Mouse (Mus musculus) gonadal fat pad, adult 2 months (tissue): ENCODE data around the gene Samhd1. TPM values are rescaled to one million over a fixed set of nuclear protein-coding genes. Genes with fewer than 3 reads are reported as not detected.

Experiments
- DNase-seq: peaks from one replicate; pipeline ENCODE4 v3.0.0-alpha.2; 2012; ENCODE audit warnings: low read depth
- polyA plus RNA-seq: library from polyadenylated mRNA; depleted of rRNA; stranded (reverse); fragments of >200 nt; gene quantifications from 2 replicates; pipeline ENCODE4 v1.2.3, GENCODE M21; 2012

Gene Samhd1
- polyA plus RNA-seq, 1 experiment: 27.7 TPM

- DNase-seq: no peak
These were observed 35.3 kb downstream of the Samhd1 start for GRCm38 (mm10) chr2:157099532-157100318.

- DNase-seq: no peak
These were observed 39.9 kb downstream of the Samhd1 start for GRCm38 (mm10) chr2:157095005-157095755.

GRCm38 (mm10) chr2:157092024-157092423, 43.0 kb downstream of the Samhd1 start:
- no peak for DNase-seq

GRCm38 (mm10) chr2:157087536-157088317, 47.3 kb downstream of the Samhd1 start:
- no peak for DNase-seq

GRCm38 (mm10) chr2:157086796-157087195, 48.3 kb downstream of the Samhd1 start, which contains the start of gene Tldc2:
TSS of gene Tldc2 (plus strand) at chr2:157087055.
- DNase-seq: no peak

- DNase-seq: no peak
These were observed 50.1 kb downstream of the Samhd1 start for GRCm38 (mm10) chr2:157084831-157085585.

- DNase-seq: no peak
These were observed 53.1 kb downstream of the Samhd1 start for GRCm38 (mm10) chr2:157081960-157082359.

- DNase-seq: no peak
These were observed 53.7 kb downstream of the Samhd1 start for GRCm38 (mm10) chr2:157081331-157081730.

GRCm38 (mm10) chr2:157079701-157080180, 55.3 kb downstream of the Samhd1 start:
- no peak for DNase-seq

- DNase-seq: no peak
These were observed 56.0 kb downstream of the Samhd1 start, which contains the start of gene Soga1 for GRCm38 (mm10) chr2:157078793-157079700. TSS of gene Soga1 (minus strand) at chr2:157079254.

GRCm38 (mm10) chr2:157078059-157078792, 56.8 kb downstream of the Samhd1 start:
- DNase-seq: no peak

- DNase-seq: no peak
These were observed 57.4 kb downstream of the Samhd1 start for GRCm38 (mm10) chr2:157077641-157078058.

GRCm38 (mm10) chr2:157077160-157077559, 57.9 kb downstream of the Samhd1 start:
- no peak for DNase-seq

GRCm38 (mm10) chr2:157076585-157076984, 58.5 kb downstream of the Samhd1 start:
- DNase-seq: no peak

GRCm38 (mm10) chr2:157075685-157076084, 59.4 kb downstream of the Samhd1 start:
- DNase-seq: no peak

- DNase-seq: no peak
These were observed 59.8 kb downstream of the Samhd1 start for GRCm38 (mm10) chr2:157075226-157075625.

GRCm38 (mm10) chr2:157074772-157075171, 60.3 kb downstream of the Samhd1 start:
- no peak for DNase-seq

GRCm38 (mm10) chr2:157074186-157074724, 60.8 kb downstream of the Samhd1 start:
- DNase-seq: no peak
